Mouse (Mus musculus): ENCODE data around the gene Ulk4.

The Ulk4 gene

DNA sequence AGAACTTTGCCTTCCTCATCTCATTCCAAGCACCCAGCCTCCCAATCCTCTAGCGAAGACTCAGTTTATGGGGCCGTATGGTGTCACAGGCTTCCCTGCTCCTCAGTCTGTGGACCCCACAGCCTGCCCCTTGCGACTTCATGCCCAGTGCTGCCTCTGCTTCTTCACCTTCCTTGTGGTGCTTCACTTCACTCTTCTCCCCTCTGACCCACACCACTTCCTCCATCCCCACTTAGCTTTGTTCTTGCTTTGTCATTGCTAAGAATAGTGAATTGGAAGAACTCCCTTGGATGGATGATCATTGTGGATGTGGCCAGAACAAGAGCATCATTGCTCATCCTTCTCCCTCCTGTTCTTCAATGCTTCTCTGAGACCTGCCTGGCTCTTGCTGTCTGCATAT is 336.1 kb downstream of the Ulk4 start:
- CTCF ChIA-PET, result interaction anchor here in 1 of 4 experiments (0.6 kb wide), 1 partner anchor 362 kb away, joined by 3 read pairs; no protein-coding TSS in a partner anchor
- POLR2A ChIA-PET, result interaction anchor here in 3 of 4 experiments (0.6 to 29.8 kb wide), 7 partner anchors 1 to 184 kb away, joined by 3 to 714 read pairs (median 43); partner anchors contain the start of gene Ctnnb1 (in 1 of the 3)

DNA sequence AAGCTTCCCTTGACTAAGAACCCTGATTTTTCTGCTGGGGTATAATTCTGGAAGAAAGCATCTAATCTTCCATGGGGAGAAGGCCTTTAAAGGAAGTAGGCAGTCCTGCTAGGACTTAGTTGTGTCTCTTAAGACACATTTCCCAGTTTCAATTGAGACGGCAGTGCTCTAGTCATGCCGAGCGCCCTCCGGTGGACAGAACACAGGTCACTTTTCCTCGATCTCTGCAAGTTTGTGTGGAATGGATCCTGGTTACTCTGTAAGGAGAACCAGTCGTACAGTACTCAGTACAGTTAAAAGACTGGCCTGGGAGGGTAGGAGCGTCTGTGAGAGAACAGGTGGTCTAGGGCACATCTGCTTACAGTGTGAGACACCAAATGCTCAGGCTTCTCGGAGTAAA is 340.6 kb downstream of the Ulk4 start:
- CTCF ChIA-PET, result interaction anchor here in 2 of 4 experiments (1.0 to 1.4 kb wide), 2 partner anchors 21 to 118 kb away, joined by 3 to 4 read pairs; no protein-coding TSS in a partner anchor
- POLR2A ChIA-PET, result interaction anchor here in 3 of 4 experiments (0.7 to 29.8 kb wide), 16 partner anchors 9 to 920 kb away, joined by 3 to 714 read pairs (median 6); no protein-coding TSS in a partner anchor

DNA sequence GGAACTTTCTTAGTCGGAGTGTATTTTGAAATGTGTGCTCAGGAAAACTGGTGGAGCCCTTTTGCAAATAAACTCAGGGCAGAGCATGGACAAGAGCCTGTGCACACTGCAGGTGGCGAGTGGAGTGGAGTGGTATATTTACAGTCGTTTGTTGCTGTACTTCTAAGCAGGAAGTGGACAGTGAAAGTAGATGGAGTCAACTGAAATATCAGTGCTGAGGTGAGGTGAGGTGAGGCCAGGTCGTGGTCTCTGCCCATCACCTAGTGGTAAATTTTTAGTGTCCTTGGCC is 341.4 kb downstream of the Ulk4 start:
- ChIA-PET POLR2A (interaction anchor here in 3 of 4 experiments (0.8 to 29.8 kb wide), 21 partner anchors 9 to 802 kb away, joined by 3 to 714 read pairs (median 5); no protein-coding TSS in a partner anchor), CTCF (interaction anchor here in 3 of 4 experiments (0.5 to 1.2 kb wide), 5 partner anchors 20 to 353 kb away, joined by 3 to 6 read pairs (median 3); no protein-coding TSS in a partner anchor)

DNA sequence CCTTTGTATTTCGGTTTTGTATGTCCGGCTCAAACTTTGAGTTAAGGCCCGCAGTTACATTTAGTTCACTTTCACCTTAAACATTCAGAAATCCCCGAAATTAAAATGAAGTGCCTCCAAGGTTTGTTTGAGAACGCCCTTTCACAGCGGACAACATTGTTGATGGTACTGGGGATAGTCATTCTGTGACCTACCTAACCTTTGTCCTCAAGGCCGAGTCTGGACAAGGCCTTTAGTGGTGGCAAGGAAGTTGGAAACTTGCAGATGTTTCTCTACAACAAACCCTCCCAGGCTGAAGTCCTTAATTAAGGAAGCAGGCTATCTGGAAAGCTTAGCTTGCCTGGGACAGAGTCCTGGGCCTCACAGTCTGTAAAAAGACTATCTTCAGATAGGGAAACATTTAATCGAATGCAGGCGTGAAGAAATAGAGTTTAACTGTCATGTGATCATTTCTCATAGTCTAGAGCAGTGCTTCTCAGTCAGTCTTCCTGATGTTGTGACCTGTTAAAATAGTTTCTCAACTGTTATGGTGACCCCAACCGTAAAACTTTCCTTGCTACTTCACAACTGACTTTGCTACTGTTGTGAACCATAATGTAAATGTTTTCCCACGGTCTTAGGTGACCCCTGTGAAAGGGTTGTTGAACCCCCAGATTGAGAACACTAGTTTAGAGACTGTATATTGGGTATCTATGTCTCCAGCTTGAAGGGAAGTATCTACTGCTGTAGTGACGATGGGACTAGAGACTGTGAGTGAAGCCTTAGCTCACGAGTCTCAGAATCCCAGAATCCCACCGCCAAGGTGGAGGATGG is 342.0 kb downstream of the Ulk4 start:
- POLR2A ChIA-PET, result interaction anchor here (0.6 to 29.8 kb wide), 49 partner anchors 8 to 801 kb away, joined by 3 to 714 read pairs (median 4); partner anchors contain the start of gene Ss18l2 (in 1 of the 4)

GRCm38 (mm10) chr9:120933886-120934758 is 342.9 kb downstream of the Ulk4 start:
- CTCF ChIA-PET, result interaction anchor here in 1 of 4 experiments (0.7 to 1.3 kb wide), 3 partner anchors 15 to 115 kb away, joined by 3 read pairs; no protein-coding TSS in a partner anchor
- POLR2A ChIA-PET, result interaction anchor here (0.6 to 29.8 kb wide), 56 partner anchors 8 to 1630 kb away, joined by 3 to 714 read pairs (median 4); partner anchors contain the start of gene Ss18l2 (in 1 of the 4)

More for the DNA sequence above, 342.0 kb downstream of the Ulk4 start:
- CTCF ChIA-PET, result interaction anchor here in 2 of 4 experiments (0.6 to 1.3 kb wide), 6 partner anchors 16 to 353 kb away, joined by 3 to 6 read pairs (median 3); no protein-coding TSS in a partner anchor

- ChIA-PET POLR2A (interaction anchor here (0.6 to 29.8 kb wide), 34 partner anchors 9 to 402 kb away, joined by 3 to 714 read pairs (median 6); no protein-coding TSS in a partner anchor), CTCF (no interaction called here)
Observed at GRCm38 (mm10) chr9:120933587-120933885, 343.5 kb downstream of the Ulk4 start.

GRCm38 (mm10) chr9:120932797-120933586 is 344.0 kb downstream of the Ulk4 start:
- POLR2A ChIA-PET, result interaction anchor here (0.6 to 29.8 kb wide), 61 partner anchors 10 to 1467 kb away, joined by 3 to 714 read pairs (median 4); no protein-coding TSS in a partner anchor
- CTCF ChIA-PET, result interaction anchor here in 3 of 4 experiments (0.6 to 1.8 kb wide), 8 partner anchors 13 to 511 kb away, joined by 3 to 9 read pairs (median 4); no protein-coding TSS in a partner anchor

- ChIA-PET POLR2A (interaction anchor here (0.6 to 29.8 kb wide), 47 partner anchors 10 to 1467 kb away, joined by 3 to 714 read pairs (median 4); no protein-coding TSS in a partner anchor), CTCF (interaction anchor here in 3 of 4 experiments (0.6 to 1.8 kb wide), 9 partner anchors 13 to 511 kb away, joined by 3 to 9 read pairs (median 4); no protein-coding TSS in a partner anchor)
Observed at GRCm38 (mm10) chr9:120932371-120932770, 344.6 kb downstream of the Ulk4 start.

GRCm38 (mm10) chr9:120930811-120931210 is 346.2 kb downstream of the Ulk4 start:
- ChIA-PET POLR2A (interaction anchor here in 3 of 4 experiments (0.9 to 29.8 kb wide), 6 partner anchors 11 to 28 kb away, joined by 3 to 714 read pairs (median 78); no protein-coding TSS in a partner anchor), CTCF (interaction anchor here in 1 of 4 experiments (1.7 kb wide), 1 partner anchor 16 kb away, joined by 7 read pairs; no protein-coding TSS in a partner anchor)

GRCm38 (mm10) chr9:120930021-120930420 is 347.0 kb downstream of the Ulk4 start:
- POLR2A ChIA-PET, result interaction anchor here in 3 of 4 experiments (0.9 to 29.8 kb wide), 5 partner anchors 10 to 25 kb away, joined by 3 to 714 read pairs (median 150); no protein-coding TSS in a partner anchor
- CTCF ChIA-PET, result interaction anchor here in 3 of 4 experiments (0.6 to 1.7 kb wide), 3 partner anchors 12 to 789 kb away, joined by 3 to 7 read pairs (median 3); no protein-coding TSS in a partner anchor

GRCm38 (mm10) chr9:120929081-120929480 is 347.9 kb downstream of the Ulk4 start, which contains the start of gene Ctnnb1:
Ctnnb1 (plus strand) TSS chr9:120929216.
- POLR2A ChIA-PET, result interaction anchor here in 3 of 4 experiments (0.6 to 29.8 kb wide), 5 partner anchors 9 to 156 kb away, joined by 3 to 714 read pairs (median 150); no protein-coding TSS in a partner anchor
- CTCF ChIA-PET, result interaction anchor here in 3 of 4 experiments (0.6 to 1.7 kb wide), 3 partner anchors 11 to 188 kb away, joined by 3 to 11 read pairs (median 7); no protein-coding TSS in a partner anchor

GRCm38 (mm10) chr9:120926939-120927606 is 349.9 kb downstream of the Ulk4 start:
- ChIA-PET POLR2A (interaction anchor here (0.5 to 29.8 kb wide), 13 partner anchors 8 to 856 kb away, joined by 3 to 714 read pairs (median 3); partner anchors contain the start of gene Rpl14 (in 1 of the 4)), CTCF (interaction anchor here in 2 of 4 experiments (1.0 kb wide), 2 partner anchors 12 kb away, joined by 3 read pairs; no protein-coding TSS in a partner anchor)

DNA sequence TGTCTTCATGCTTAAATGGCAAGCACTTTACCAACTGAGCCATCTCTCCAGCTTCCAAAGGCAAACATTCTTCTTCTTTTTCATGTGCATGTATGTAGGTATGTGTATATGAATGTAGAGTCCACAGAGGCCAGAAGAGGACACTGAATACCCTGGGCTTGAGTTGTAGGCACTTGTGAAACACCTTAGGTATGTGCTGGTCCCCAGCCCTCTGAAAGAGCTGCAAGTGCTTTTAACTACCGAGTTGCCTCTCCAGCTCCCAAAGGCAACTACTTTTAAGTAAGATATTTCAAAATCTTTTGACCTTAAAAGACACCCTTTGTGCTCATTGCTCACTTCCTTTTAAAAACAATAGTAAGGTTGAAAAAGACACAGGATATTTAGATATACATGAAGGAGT is 350.9 kb downstream of the Ulk4 start:
- CTCF ChIA-PET, result interaction anchor here in 1 of 4 experiments (0.5 kb wide), 1 partner anchor 14 kb away, joined by 6 read pairs; no protein-coding TSS in a partner anchor
- POLR2A ChIA-PET, result interaction anchor here in 3 of 4 experiments (0.7 to 29.8 kb wide), 6 partner anchors 12 to 354 kb away, joined by 3 to 714 read pairs (median 4); partner anchors contain the start of gene Rpl14 (in 1 of the 3)

DNA sequence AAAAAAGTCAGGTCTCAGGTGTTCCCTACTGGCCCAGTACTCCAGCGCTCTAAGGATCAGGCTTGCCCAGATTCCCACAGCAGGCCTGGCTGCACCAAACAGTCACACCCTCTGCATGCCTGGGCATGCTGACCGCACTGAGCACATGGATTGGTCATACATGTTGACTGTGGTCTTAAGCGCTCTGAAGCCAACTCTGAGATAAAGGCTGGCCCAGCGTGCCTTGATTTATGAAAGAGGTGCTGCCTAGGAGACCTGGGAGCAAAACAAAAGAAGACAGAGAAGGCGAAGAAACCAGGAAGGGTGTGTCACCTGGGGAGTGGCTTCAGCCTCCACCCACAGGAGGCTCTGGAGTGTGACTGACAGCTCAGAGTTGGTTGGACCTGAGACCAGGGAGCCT is 357.9 kb downstream of the Ulk4 start:
- ChIA-PET CTCF (interaction anchor here in 2 of 4 experiments (0.6 to 1.2 kb wide), 4 partner anchors 13 to 417 kb away, joined by 3 to 4 read pairs (median 3); no protein-coding TSS in a partner anchor), POLR2A (interaction anchor here (0.5 to 13.9 kb wide), 28 partner anchors 8 to 453 kb away, joined by 3 to 202 read pairs (median 4); no protein-coding TSS in a partner anchor)

DNA sequence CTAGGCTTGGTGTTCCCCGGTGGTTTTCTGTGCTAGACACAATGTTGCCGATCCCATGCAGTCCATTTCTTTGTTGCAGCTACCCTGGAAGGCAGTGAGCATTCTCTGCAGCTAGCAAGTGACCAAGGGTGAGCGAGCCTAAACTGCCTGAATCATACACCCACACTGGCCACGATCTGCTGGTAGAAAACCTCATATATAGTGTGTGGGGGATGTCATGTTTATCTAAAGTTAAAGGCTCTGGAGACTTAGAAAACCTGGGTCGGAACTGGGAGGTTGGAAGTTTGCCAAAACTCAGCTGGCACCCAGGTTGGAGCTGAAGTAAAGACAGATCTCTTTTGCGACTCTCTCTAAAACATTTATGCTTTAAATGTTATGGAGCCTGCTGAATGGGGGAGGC is 358.4 kb downstream of the Ulk4 start:
- POLR2A ChIA-PET, result interaction anchor here in 3 of 4 experiments (0.6 to 13.9 kb wide), 21 partner anchors 8 to 453 kb away, joined by 3 to 202 read pairs (median 4); no protein-coding TSS in a partner anchor
- CTCF ChIA-PET, result interaction anchor here in 2 of 4 experiments (0.6 to 1.1 kb wide), 5 partner anchors 11 to 417 kb away, joined by 3 read pairs; no protein-coding TSS in a partner anchor

DNA sequence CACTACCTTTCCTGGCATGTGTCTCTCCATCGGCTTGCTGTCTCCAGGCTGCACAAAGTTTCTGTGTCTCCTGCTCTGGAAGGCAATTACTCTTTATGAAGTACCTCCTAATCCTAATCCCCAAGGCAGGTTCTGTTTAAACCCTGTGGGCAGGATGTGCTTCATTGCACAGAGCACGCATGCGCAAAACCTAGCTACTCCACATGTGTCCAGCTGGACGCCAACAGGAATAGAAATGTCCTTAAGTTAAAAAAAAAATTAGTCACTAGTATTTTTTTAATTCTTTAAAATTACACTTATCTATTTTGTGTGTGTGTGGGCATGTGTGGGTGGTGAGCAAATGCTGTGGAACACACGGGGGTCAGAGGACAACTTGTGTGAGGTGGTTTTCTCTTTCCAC is 358.8 kb downstream of the Ulk4 start:
- CTCF ChIA-PET, result interaction anchor here in 2 of 4 experiments (0.6 to 1.7 kb wide), 4 partner anchors 12 to 336 kb away, joined by 3 to 4 read pairs (median 3); no protein-coding TSS in a partner anchor

More for the DNA sequence above, 358.8 kb downstream of the Ulk4 start:
- POLR2A ChIA-PET, result interaction anchor here (0.5 to 13.9 kb wide), 15 partner anchors 8 to 454 kb away, joined by 3 to 202 read pairs (median 4); no protein-coding TSS in a partner anchor

Measured in embryonic stem cell, embryonic (primary cell).